Mouse (Mus musculus) forelimb bud, embryonic 11.5 days (tissue): ENCODE data around the gene Tesk1.

Experiments
- DNase-seq: peaks from one replicate; pipeline ENCODE4 v3.0.0-alpha.2; 2012; ENCODE audit warnings: low read depth, low spot score

Gene Tesk1

GRCm38 (mm10) chr4:43441639-43442038 is at the start of gene Tesk1:
Gene Tesk1 (plus strand): TSS chr4:43441939.
- DNase-seq, result no peak

- no peak for DNase-seq
These were observed 47.3 kb upstream of the Tesk1 start for GRCm38 (mm10) chr4:43394345-43394891.

- DNase-seq, result no peak
These were observed 46.6 kb upstream of the Tesk1 start for GRCm38 (mm10) chr4:43395147-43395546.

- DNase-seq, result no peak
These were observed 45.9 kb upstream of the Tesk1 start for GRCm38 (mm10) chr4:43395836-43396235.

- no peak for DNase-seq
These were observed 45.4 kb upstream of the Tesk1 start for GRCm38 (mm10) chr4:43396381-43396780.

GRCm38 (mm10) chr4:43398014-43398413 is 43.7 kb upstream of the Tesk1 start:
- DNase-seq, result no peak

GRCm38 (mm10) chr4:43398829-43399331 is 42.9 kb upstream of the Tesk1 start:
- DNase-seq, result peak; percentile 24

- no peak for DNase-seq
These were observed 42.2 kb upstream of the Tesk1 start for GRCm38 (mm10) chr4:43399391-43400131.

- peak; percentile 59 for DNase-seq
These were observed 40.8 kb upstream of the Tesk1 start for GRCm38 (mm10) chr4:43400976-43401375.

- no peak for DNase-seq
These were observed 40.3 kb upstream of the Tesk1 start for GRCm38 (mm10) chr4:43401486-43401885.

GRCm38 (mm10) chr4:43402212-43402611 is 39.5 kb upstream of the Tesk1 start:
- no peak for DNase-seq

GRCm38 (mm10) chr4:43404697-43405096 is 37.0 kb upstream of the Tesk1 start:
- DNase-seq, result no peak

- DNase-seq, result peak; percentile 89
These were observed 35.4 kb upstream of the Tesk1 start for GRCm38 (mm10) chr4:43406162-43406971.

GRCm38 (mm10) chr4:43407071-43407920 is 34.4 kb upstream of the Tesk1 start:
- DNase-seq, result no peak

- DNase-seq, result no peak
These were observed 27.0 kb upstream of the Tesk1 start for GRCm38 (mm10) chr4:43414761-43415160.

GRCm38 (mm10) chr4:43415221-43416070 is 26.3 kb upstream of the Tesk1 start:
- DNase-seq, result no peak

- DNase-seq, result no peak
These were observed 25.7 kb upstream of the Tesk1 start for GRCm38 (mm10) chr4:43416071-43416490.

GRCm38 (mm10) chr4:43417269-43418062 is 24.3 kb upstream of the Tesk1 start:
- DNase-seq, result no peak

- no peak for DNase-seq
These were observed 23.3 kb upstream of the Tesk1 start for GRCm38 (mm10) chr4:43418450-43418849.
